Mouse (Mus musculus): Measurements from ENCODE around the gene Pld5. TPM values are rescaled to one million over a fixed set of nuclear protein-coding genes. Genes with fewer than 3 reads are reported as not detected.
A peak's percentile ranks its signal among the peaks of the same experiment; 100 is the strongest.

Gene Pld5
- polyA plus RNA-seq (2015; fragmentation: Nextera tagmentation; extraction: Ambion mirVana) = 5.7 and 7.0 TPM in 2 replicates

DNA sequence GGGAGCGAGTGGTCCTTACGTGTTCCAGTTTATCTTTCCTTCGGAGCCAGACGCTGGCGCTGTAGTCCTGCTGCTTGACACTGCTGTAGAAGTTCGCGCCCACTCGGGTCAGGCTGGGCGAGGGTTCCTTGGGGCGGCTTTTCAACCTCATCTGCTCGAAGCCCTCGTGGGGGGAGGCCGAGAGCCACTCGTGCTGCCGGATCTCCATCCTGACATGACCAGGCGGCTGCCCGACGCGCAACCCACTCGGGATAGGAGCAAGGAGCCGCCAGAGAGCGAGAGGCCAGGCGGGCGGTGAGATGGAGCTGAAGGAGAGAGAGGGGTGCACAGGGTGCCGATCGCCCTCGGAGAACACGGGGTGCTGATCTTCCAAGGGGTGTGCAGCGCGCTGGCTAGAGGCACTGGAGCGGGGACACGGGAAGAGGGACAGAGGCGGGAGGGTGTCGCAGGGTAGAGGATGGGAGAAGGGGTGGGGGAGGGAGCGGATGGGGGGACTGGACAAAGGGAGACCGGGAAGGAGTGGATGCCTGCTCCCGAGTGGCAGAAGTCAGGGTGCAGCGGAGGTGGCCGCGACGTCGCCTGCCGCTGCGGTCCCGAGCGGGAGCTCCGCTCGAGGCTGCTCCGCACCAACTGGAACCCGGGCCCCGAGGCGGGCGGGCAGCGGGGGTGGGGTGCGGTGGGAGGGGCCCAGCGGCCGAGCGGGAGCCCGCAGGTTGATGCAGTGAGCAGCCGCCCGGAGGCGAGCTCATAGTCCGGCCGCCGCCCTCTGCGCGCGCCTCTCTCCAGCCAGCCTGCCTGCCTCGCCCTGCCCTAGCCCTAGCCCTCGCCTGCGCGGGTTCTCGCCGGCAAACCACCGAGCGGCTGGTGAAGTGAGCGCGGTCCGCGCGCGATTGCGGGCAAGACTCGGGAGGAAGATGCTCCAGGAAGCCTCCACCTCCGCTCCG is at the start of gene Pld5:
Gene Pld5 (minus strand): TSS at position 646 of the 944 bp plus-strand sequence.
- WGBS = under 1% methylated on average over 80 of the region's 86 CpGs
- Histone ChIP-seq H3K36me3 (no peaks in the 10 kb centered on the region), H3K9me3 (replicated peaks) (no peaks in the 10 kb centered on the region), H3K27me3 (replicated peaks) (no peaks in the 10 kb centered on the region), H3K9ac (replicated peaks) (peak within 1 kb of the TSS; percentile 65), H3K27ac (replicated peaks) (peak within 1 kb of the TSS; percentile 73), H3K4me2 (peak within 1 kb of the TSS; percentile 93), H3K4me3 (replicated peaks) (peak within 1 kb of the TSS; percentile 62), H3K4me1 (peaks cover 16% of the 10 kb centered on the region; the same call in 1 of the 2 replicates)
- ATAC-seq (ENCODE audit: low FRiP score) = peak; percentile 89

DNA sequence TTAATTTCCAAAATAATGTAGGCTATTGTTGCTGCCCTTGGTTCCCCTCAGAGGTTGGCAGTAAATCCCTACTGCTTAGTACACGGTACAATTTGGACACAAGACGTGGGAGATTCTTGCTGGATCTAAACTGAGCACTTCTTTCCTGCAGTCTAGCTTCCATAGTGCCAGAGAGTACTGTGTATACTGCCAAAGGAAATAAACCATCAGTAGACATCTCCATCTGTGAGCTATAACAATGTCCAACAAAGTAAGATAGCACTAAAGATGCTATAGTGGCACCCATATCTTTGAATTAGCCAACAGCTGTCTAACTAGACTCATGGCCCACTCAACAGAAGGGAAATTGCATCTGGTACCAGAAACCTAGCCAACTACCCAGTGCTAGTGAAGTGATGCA is 40.0 kb upstream of the Pld5 start:
- no peak overlapping the region for H3K4me3 ChIP-seq (replicated peaks)
- no peaks in the 10 kb centered on the region for H3K9me3 ChIP-seq (replicated peaks)
- H3K9ac ChIP-seq (replicated peaks) = no peak overlapping the region
- no peaks in the 10 kb centered on the region for H3K36me3 ChIP-seq
- H3K4me1 ChIP-seq = no peaks in the 10 kb centered on the region
- H3K4me2 ChIP-seq = no peak overlapping the region
- H3K27ac ChIP-seq (replicated peaks) = no peak overlapping the region
- H3K27me3 ChIP-seq (replicated peaks) = no peaks in the 10 kb centered on the region
- ATAC-seq (ENCODE audit: low FRiP score) = no peak
- 70% methylated on average over 2 of the region's 2 CpGs for WGBS

DNA sequence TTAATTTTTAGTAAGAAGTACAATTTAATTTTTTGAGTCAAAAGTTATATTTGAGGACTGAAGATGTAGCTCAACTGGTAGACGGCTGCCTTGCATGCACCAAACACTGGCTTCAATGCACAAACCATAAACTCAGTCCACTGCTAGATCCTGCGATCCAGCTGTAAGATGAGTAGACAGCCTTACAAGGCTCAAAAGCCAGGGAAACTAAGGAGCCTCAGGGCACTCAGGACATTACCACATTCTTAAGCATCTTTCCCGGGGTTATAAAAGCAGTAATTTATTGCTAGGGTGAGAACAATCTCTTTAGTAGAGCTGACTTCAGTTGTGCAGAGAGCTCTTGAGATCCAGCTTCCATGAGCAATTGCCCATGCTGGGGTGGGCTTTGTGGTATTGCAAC is 35.1 kb upstream of the Pld5 start:
- H3K4me1 ChIP-seq = no peaks in the 10 kb centered on the region
- no peak overlapping the region for H3K4me3 ChIP-seq (replicated peaks)
- WGBS = 21% methylated on average over 3 of the region's 3 CpGs
- no peak overlapping the region for H3K9ac ChIP-seq (replicated peaks)
- no peaks in the 10 kb centered on the region for H3K27me3 ChIP-seq (replicated peaks)
- ATAC-seq (ENCODE audit: low FRiP score) = no peak
- no peaks in the 10 kb centered on the region for H3K9me3 ChIP-seq (replicated peaks)
- H3K36me3 ChIP-seq = no peaks in the 10 kb centered on the region
- H3K4me2 ChIP-seq = no peak overlapping the region
- H3K27ac ChIP-seq (replicated peaks) = no peak overlapping the region

DNA sequence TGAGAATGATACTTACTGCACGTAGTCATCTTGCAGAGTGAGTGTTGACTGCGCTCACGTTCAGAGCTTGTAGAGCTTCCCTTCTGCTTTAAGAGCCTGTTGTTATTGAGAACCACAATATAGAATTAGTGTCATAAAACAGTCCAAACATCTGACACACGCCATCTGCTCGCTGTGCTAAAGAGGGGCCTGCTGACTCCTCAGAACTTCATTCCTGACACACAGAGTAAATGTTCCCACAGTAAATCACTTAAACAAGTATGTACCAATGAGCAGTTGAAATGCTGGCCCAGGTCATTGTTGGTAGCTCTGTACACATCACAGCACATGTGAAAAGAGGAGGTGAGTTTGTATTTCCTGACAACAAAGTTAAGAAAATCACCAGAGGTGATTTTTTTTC is 14.3 kb upstream of the Pld5 start:
- Histone ChIP-seq H3K4me3 (replicated peaks) (no peak overlapping the region), H3K4me2 (no peak overlapping the region), H3K4me1 (no peaks in the 10 kb centered on the region), H3K27ac (replicated peaks) (no peak overlapping the region), H3K9ac (replicated peaks) (no peak overlapping the region), H3K9me3 (replicated peaks) (no peaks in the 10 kb centered on the region), H3K36me3 (no peaks in the 10 kb centered on the region), H3K27me3 (replicated peaks) (no peaks in the 10 kb centered on the region)
- no peak for ATAC-seq (ENCODE audit: low FRiP score)
- WGBS = 35% methylated on average over 5 of the region's 5 CpGs

DNA sequence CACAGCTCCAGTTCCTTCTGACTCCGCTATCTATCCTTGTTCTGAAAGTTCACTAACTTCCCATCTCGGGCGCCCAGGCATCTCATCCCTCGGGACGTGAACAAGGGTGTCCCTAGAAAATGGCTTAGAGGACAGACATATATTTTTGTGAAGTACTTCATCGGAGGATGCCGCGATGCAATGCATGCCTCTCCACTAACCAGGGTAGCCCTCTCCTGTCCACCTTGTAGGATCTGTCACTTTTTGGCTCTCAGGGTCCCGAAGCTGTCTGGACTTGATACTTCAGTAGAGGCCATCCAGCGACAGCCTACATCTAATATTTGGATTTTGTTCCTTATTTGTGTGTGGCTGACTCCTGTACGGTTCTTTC is 484 bp upstream of the Pld5 start:
- 11% methylated on average over 11 of the region's 11 CpGs for WGBS
- no peaks in the 10 kb centered on the region for H3K27me3 ChIP-seq (replicated peaks)
- peak overlapping the region; percentile 62 for H3K4me3 ChIP-seq (replicated peaks)
- H3K9me3 ChIP-seq (replicated peaks) = no peaks in the 10 kb centered on the region
- H3K9ac ChIP-seq (replicated peaks) = peak overlapping the region; percentile 65
- ATAC-seq (ENCODE audit: low FRiP score) = peak; percentile 18; the same call in 1 of the 2 replicates
- H3K36me3 ChIP-seq = no peaks in the 10 kb centered on the region
- H3K4me2 ChIP-seq = peak overlapping the region; percentile 93
- H3K27ac ChIP-seq (replicated peaks) = peak overlapping the region; percentile 73
- peaks cover 16% of the 10 kb centered on the region; the same call in 1 of the 2 replicates for H3K4me1 ChIP-seq

DNA sequence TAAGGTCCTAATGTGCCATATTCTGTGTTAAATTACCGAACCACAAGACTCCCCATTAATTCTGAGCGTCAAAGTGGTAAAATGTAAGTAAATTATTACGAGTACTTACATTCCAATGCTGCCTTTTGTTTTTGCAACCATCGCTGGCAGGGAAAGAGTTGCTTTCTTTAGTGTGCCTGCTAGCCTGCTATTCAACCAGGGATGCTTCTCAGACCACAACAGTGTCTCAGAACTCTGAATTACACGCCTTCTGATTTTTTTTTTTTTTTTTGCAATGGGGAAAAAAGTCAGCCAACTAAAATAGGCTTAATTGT is 26.4 kb downstream of the Pld5 start:
- H3K9ac ChIP-seq (replicated peaks) = no peak overlapping the region
- 30% methylated on average over 5 of the region's 5 CpGs for WGBS
- H3K9me3 ChIP-seq (replicated peaks) = no peaks in the 10 kb centered on the region
- no peaks in the 10 kb centered on the region for H3K36me3 ChIP-seq
- ATAC-seq (ENCODE audit: low FRiP score) = no peak
- H3K27ac ChIP-seq (replicated peaks) = no peak overlapping the region
- H3K4me1 ChIP-seq = peaks cover 4% of the 10 kb centered on the region; the same call in 1 of the 2 replicates
- no peaks in the 10 kb centered on the region for H3K27me3 ChIP-seq (replicated peaks)
- H3K4me2 ChIP-seq = peak overlapping the region; percentile 11; the same call in 1 of the 2 replicates
- no peak overlapping the region for H3K4me3 ChIP-seq (replicated peaks)

DNA sequence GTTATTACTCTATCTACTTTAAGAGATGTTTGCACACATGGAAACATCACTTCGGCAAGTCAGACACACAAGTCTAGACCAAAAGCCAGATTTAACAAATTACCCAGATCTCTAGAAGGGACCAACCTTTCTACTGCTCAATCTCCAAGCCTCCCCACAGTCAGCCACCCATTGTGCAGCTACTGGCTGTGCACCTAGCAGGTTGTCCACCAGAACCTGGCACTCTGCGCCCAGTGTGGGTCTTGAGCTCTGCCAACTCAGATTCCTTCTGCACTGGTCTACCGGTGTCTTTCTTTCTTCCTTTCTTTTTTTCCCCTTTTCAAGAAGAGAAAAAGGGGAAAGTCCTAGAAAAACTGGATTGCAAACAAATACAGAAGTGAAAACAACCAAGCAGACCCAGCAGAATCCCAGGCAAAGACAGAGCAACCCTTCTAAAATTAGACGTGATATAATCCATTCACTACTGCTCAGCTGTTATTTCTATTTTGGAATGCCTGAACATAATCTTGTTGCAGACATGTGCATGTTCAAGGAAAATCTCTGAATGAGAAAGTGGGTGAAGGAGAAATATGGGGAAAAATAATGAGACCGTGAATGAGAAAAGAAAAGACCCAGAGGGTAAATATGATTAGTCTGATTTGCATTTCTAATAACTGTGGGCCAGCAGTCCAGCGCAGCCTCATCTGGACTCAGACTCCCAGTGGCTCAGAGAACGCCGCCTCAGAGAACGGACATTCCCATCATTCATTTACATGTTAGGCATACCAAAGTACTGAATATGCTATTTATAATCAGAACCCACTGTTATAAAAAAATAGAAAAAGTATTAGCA is 27.0 kb downstream of the Pld5 start:
- Histone ChIP-seq H3K27ac (replicated peaks) (no peak overlapping the region), H3K4me3 (replicated peaks) (no peak overlapping the region)

DNA sequence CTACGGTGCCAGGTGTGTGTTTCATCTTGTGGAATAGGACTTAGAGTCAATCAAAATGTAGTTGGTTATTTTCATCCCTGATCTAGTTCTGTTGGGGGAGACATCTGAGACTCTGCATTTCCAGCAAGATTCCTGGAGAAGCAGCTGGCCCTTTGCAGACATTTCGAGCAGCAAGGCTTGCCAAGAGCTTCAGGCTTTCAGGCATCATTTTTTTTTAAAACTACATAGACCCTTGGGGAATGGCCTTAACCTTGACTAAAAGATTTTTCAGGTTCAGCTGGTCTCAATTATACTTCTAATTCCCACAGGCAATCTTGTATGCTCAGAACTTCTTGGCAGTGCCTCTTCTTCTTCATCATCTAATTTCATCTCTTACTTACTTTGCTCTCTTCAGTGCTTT is 35.9 kb downstream of the Pld5 start:
- no peaks in the 10 kb centered on the region for H3K27me3 ChIP-seq (replicated peaks)
- H3K9me3 ChIP-seq (replicated peaks) = no peaks in the 10 kb centered on the region
- H3K36me3 ChIP-seq = no peaks in the 10 kb centered on the region
- no peak overlapping the region for H3K4me2 ChIP-seq
- H3K4me3 ChIP-seq (replicated peaks) = no peak overlapping the region
- H3K9ac ChIP-seq (replicated peaks) = no peak overlapping the region
- no peak overlapping the region for H3K27ac ChIP-seq (replicated peaks)
- 92% methylated on average over 2 of the region's 2 CpGs for WGBS
- ATAC-seq (ENCODE audit: low FRiP score) = no peak
- H3K4me1 ChIP-seq = no peaks in the 10 kb centered on the region

More for the DNA sequence above, 27.0 kb downstream of the Pld5 start:
- no peaks in the 10 kb centered on the region for H3K9me3 ChIP-seq (replicated peaks)
- no peaks in the 10 kb centered on the region for H3K36me3 ChIP-seq
- WGBS = 48% methylated on average over 9 of the region's 9 CpGs
- H3K4me1 ChIP-seq = peaks cover 4% of the 10 kb centered on the region; the same call in 1 of the 2 replicates
- no peaks in the 10 kb centered on the region for H3K27me3 ChIP-seq (replicated peaks)
- ATAC-seq (ENCODE audit: low FRiP score) = no peak
- H3K4me2 ChIP-seq = peak overlapping the region; percentile 11; the same call in 1 of the 2 replicates
- H3K9ac ChIP-seq (replicated peaks) = no peak overlapping the region

DNA sequence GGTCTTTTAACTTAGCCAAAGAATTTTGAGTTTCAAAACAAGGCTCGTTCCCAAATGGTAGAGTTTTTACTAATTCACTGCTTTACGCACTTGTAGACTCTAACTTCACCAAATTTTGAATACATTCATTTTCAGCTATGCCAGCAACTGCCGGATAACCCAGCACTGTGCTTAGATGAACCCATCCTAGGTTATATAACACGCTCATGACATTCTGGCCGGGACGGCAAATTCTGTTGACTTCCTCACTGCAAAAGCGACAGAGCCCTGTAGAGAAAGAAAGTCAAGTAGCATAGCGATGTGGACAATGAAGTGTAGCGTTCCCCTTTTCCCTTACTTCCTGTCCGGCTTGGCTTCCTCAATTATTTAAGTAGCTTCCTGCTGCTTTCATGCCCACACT is 51.3 kb downstream of the Pld5 start:
- no peak for ATAC-seq (ENCODE audit: low FRiP score)
- Histone ChIP-seq H3K36me3 (no peaks in the 10 kb centered on the region), H3K4me1 (no peaks in the 10 kb centered on the region), H3K4me2 (no peak overlapping the region), H3K27me3 (replicated peaks) (no peaks in the 10 kb centered on the region), H3K9ac (replicated peaks) (no peak overlapping the region), H3K4me3 (replicated peaks) (no peak overlapping the region), H3K27ac (replicated peaks) (no peak overlapping the region), H3K9me3 (replicated peaks) (no peaks in the 10 kb centered on the region)
- 84% methylated on average over 10 of the region's 10 CpGs for WGBS

DNA sequence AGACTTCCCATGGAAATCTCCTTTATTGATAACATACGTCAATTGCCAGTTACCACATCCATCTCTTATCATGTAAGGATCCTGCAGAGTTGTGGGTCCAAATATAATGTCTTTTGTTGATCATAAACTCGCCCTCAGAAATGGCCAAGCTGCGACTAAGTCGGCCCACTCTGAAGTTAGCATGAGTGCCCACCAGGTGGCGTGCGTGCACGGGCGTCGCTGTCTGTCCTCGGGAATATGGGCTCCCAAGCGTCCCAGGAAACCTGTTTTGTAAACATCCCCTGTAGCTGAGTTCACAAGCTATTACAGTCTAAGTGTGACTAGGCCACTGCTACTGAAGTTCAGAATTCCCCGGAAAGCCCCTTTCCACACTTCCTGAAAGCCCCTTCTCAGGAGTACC is 51.9 kb downstream of the Pld5 start:
- Histone ChIP-seq H3K9ac (replicated peaks) (no peak overlapping the region), H3K4me1 (no peaks in the 10 kb centered on the region), H3K27ac (replicated peaks) (no peak overlapping the region), H3K36me3 (no peaks in the 10 kb centered on the region), H3K27me3 (replicated peaks) (no peaks in the 10 kb centered on the region), H3K4me3 (replicated peaks) (no peak overlapping the region), H3K4me2 (no peak overlapping the region), H3K9me3 (replicated peaks) (no peaks in the 10 kb centered on the region)
- 5% methylated on average over 12 of the region's 12 CpGs for WGBS
- ATAC-seq (ENCODE audit: low FRiP score) = peak; percentile 66; the same call in 1 of the 2 replicates

DNA sequence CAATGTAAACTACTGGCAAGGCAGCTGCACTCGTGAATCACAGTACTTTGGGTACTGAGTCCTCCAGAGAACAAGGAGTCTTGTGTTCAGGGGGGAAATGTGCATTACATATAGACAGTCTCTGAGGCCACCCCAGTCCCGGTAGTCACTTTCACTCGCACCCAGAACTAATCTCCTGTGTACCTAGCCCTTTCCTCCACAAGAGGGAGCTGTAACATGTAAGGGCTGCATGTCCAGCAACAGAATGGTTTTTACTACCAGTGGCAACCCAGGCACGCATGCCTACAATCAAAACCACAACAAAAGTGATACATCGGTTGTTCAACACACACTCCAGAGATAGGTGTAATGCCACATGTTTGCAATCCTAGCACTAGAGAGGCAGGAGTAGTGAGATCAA is 56.9 kb downstream of the Pld5 start:
- no peak overlapping the region for H3K4me3 ChIP-seq (replicated peaks)
- H3K4me1 ChIP-seq = peaks cover 10% of the 10 kb centered on the region
- H3K9ac ChIP-seq (replicated peaks) = no peak overlapping the region
- 89% methylated on average over 5 of the region's 5 CpGs for WGBS
- H3K27me3 ChIP-seq (replicated peaks) = no peaks in the 10 kb centered on the region
- no peak for ATAC-seq (ENCODE audit: low FRiP score)
- H3K36me3 ChIP-seq = no peaks in the 10 kb centered on the region
- H3K27ac ChIP-seq (replicated peaks) = no peak overlapping the region
- no peaks in the 10 kb centered on the region for H3K9me3 ChIP-seq (replicated peaks)
- H3K4me2 ChIP-seq = no peak overlapping the region
